Mouse (Mus musculus) megakaryocyte, adult 5-6 weeks (primary cell): ENCODE data around the gene Hps4. TPM values are rescaled to one million over a fixed set of nuclear protein-coding genes. Genes with fewer than 3 reads are reported as not detected.
"Not testable (repeated sequence)": the region's sequence is repeated elsewhere in the genome, so short reads cannot be mapped to it uniquely, and the experiment has no call there.

Experiments used
- ATAC-seq: 2 replicates; pipeline ENCODE4 v1.8.0; 2016; ENCODE audit warnings: mild to moderate bottlenecking, inconsistent platforms; ENCODE audit not compliant: poor library complexity, severe bottlenecking
- total RNA-seq, 2 experiments: library from RNA; stranded (forward) in 1 of 2; stranded (reverse) in 1 of 2; fragments of 153-499, 151-499 nt in 1 of 2; fragments of 221-1000, 200-1000 nt in 1 of 2; gene quantifications; 2 replicates each; pipeline versions ENCODE4 v1.2.3 to v1.2.4; 2015 to 2017

The Hps4 gene
- total RNA-seq (2015) (14.7 and 18.8 TPM in 2 replicates), total RNA-seq (2017) (13.4 and 14.9 TPM in 2 replicates)

DNA sequence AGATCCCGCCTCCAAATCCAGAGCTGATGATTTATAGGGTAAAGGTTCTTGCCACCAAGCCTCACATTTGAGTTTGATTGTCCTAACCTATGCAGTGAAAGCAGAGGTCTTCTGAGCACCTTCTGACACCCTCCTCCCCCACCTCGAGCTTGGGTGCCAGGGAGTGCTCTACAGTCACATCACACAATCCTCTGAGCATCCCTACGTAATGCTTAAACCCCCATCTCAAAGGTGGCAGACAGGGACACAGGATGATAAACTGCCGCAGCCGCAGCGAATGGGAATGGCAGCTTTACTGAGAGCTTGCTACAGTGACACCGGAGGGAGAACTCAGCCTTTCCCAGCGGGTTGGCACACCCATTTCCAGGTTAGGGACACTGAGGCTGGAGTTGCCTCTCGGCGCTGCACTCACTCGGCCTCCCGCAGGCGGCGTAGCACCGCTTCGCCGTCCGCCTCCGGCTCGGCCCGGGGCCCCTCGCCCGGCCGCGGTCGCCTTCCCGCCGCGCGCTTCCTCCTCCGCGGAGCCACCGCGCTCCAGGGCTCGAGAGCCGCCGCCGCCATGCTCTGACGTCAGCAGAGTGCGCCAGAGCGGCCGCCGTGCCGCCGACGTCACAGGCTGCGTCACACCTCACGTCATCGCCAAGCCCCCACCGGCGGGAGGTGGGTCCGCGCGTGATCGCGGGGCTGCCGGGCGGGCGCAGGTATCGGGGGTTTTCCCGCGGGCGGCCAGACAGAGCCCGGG is at the start of gene Hps4, which contains the start of gene Srrd:
Gene Hps4, plus strand, starts transcription at position 621 of the 742 bp plus-strand sequence.
Gene Srrd, minus strand, starts transcription at position 578 of the 742 bp plus-strand sequence.
- peak; percentile 87 for ATAC-seq

DNA sequence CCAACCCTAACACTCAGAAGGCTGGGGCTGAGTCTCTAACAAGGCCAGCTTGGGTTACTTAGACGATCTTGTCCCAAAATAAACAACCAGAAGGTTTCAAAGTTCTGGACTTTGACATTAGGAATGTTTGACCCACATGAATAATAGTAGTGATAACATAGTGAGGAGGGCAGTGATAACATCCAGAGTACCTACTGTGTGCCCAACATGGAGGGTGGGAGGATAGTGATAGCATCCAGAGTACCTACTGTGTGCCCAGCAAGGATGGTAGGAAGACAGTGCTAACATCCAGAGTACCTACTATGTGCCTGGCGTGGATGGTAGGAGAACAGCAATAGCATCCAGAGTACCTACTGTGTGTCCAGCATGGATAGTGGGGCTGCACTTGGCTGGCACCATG is 49.1 kb upstream of the Hps4 start:
- no peak for ATAC-seq

GRCm38 (mm10) chr5:112294696-112295095 is 48.2 kb upstream of the Hps4 start:
- no peak for ATAC-seq

DNA sequence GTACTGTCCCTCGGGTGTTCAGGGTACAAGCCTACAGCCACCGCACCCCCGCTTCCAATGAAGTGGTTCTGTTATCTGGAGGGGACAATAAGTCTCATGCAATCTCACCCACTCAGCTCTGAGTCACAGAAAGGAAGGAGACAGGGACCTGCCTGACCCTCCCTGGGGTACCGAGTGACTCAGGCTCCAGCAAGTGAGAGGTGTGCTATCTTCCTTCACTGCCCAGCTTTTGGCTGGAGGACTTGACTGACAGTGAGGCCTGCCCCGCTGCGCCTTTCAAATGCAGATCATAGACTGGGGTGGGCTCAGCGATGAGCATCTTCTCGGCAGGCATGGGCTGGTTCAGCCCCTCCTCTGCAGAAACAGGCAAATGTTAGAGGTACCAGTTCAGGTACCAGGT is 47.7 kb upstream of the Hps4 start:
- ATAC-seq, result no peak

- no peak for ATAC-seq
These were observed 47.3 kb upstream of the Hps4 start for GRCm38 (mm10) chr5:112295564-112295963.

DNA sequence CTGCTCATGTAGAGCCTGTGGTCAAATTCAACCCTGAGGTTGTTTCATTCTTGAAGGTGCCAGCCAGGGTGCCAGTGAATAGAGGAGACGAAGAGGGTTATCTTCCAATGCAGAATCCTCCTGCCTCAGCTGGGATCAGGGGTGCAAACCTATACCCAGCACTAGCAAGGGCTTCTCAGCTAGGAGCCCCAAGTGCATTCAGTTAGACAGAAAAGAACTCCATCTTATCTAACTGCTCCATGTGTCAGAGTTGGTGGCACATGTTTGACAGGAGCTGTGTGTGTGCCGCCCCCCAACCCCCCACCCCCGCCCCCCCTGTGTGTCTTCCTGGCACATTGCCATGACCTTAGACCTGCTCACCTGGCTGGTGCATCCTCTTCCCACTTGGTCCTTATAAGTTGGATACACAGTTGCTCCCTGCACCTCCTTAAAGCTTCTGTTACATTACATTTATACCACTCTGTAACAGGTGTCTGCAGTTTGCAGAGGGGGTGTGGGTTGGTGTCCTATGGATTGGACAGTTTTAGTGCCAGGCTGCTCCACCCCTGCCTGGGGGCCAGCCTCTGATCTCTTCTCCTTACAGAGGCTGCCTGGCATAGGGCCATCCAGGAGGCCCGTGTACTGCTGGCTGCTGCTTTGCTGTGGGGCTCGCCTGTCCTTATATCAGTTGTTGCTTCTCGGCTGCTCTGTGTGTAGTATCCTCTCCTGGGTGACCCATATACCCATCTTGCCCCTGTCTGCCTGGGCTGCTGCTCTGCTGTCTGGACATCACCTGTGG is 46.3 kb upstream of the Hps4 start:
- no peak for ATAC-seq

DNA sequence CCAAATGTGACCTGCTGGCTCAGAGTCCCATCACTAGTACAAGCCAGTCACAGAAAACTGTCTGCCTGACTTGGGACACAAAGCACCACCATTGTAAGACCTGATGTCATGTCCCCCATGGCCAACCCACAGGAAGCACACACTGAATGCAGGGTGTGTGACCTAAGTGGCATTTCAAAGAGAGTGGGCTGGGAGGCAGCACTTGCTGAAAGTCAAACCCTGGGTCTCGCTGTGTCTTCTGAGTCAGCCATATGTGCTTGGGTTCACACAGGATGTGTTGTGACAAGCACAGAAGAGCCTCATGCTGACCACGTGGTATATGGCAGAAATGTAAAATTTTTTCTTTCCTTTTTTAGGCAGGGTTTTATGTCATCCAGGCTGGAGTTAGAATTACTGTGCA is 45.6 kb upstream of the Hps4 start:
- ATAC-seq, result peak; percentile 48

DNA sequence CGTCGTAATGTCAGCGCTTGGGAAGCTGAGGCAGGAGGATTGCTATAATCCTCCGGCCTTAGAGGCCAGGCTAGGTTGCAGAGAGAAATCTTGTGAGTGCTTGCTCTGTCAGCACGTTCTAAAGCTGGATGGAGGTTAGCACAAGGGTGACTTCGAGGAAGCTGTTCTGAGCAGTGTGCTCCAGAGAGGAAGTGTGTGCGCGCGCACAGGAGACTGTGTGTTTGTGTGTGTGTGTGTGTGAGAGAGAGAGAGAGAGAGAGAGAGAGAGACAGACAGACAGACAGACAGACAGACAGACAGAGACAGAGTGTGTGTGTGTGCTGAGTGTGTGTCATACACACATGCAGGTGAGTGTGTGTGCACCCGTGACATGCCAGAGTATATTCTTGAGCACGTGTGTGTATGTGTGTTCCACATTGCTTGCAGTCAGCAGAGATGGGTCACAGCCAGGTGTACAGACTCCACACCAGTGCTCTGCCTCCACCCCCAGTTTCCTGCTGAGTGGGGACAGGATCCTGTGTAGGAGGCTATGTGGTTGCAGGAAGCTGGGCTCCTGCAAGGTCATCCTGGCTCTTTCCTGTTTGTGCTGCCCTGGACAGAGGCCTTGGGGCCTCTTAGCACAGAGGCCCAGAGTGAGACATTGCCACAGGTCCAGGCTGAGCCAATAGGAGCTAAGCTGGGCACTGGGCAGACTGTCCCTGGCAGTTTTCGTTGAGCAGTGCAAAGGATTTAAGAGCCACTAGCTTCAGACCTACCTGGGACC is 44.5 kb upstream of the Hps4 start:
- peak; percentile 61 for ATAC-seq

DNA sequence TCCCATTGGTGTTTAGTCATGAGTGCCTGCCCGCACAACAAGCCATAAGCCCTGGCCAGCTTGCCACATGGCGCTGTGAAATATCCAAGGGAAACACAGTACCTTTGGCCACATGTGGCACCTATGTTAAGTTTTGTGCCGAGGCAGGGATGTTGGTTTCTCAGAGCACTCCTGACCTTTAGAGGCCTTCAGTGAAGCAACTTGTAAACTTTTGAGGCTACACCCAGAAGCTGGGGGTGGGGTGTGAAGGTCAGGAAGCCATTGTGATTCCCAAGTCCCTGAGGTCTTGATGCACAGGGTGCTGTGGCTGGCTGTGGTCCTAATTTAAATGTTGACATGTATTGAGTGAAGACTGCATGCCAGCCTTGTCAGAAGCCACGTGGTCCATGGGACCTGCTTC is 43.5 kb upstream of the Hps4 start:
- no peak for ATAC-seq

DNA sequence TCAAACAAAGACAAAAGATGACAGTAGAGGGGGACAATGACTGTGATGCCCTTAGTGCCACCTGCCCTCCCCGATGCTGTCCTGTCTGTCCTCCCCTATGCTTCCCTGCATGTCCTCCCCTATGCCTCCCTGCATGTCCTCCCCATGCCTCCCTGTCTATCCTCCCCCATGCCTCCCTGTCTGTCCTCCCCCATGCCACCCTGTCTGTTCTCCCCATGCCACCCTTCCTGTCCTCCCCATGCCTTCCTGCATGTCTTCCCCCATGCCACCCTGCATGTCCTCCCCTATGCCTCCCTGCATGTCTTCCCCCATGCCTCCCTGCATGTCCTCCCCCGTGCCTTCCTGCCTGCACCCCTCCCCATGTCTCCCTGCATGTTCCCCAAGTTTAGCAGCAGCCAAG is 42.8 kb upstream of the Hps4 start:
- no peak for ATAC-seq

DNA sequence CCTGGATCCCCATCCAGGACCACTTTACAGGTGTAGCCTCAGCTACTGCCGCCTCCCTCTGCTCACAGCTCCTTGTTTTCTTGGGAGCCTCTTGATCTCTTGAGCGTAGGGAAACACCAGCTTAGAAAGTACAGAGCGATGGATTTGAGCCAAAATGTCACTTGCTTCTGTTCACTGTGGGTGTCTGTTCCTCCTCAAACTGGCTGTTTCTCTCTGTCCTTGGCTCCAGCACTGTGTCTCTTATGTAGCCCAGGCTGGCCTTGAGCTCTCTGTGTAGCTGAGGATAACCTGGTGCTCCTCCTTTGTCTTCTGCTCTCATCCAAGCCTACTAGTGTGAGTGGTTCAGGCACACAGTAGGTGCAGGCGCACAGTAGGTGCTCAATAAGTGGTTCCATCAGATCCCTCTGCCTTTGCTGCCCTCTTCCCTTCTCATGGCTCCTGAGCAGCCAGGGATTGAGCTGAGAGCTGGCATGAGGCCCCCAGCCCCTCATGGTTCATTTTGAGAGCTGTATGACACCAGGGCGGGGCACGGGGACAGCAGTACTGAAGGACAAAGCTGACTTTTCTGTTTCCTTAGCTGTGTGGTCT is 42.1 kb upstream of the Hps4 start:
- ATAC-seq, result no peak

- ATAC-seq, result no peak; the same call in 1 of the 2 replicates
These were observed 41.2 kb upstream of the Hps4 start for GRCm38 (mm10) chr5:112301694-112302093.

DNA sequence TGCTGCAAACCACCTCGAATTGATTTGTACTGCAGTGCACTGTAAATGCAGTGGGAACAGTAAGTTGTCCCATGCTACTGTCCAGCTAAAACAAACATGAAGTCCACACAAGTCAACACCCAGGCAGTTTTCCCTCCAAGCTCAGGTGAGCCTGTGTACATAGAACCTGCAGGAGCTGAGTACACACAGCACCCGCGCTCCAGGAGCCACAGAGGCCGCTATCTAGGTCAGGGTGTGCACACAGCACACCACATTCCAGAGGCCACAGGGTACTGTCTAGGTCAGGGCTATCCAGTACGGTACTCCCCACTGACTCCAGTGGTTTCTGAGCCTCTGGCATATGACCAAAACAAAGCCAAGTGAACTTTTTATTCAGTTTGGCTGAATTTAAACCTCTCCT is 40.6 kb upstream of the Hps4 start:
- ATAC-seq, result no peak

- ATAC-seq, result no peak
These were observed 37.0 kb upstream of the Hps4 start for GRCm38 (mm10) chr5:112305842-112306241.

GRCm38 (mm10) chr5:112313222-112313885 is 29.5 kb upstream of the Hps4 start:
- ATAC-seq, result no peak

DNA sequence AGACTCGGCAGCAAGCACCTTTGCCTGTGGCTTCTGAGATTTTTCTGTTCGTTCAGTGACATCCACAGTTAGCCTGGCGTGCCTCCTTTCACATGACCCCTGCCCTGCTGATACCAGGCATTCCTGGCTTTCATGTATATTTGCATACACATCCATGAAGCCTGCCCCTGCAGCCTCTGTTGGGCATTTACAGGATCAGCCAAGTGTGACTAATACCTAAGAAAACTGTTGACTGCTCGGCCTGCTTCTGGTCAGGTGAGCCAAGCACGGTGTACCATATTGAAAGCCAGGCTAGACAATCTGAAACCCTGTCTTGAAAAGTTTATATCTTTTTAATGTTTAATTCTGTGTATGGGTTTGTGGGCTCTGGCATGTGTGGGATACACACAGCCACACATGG is 26.4 kb upstream of the Hps4 start:
- ATAC-seq, result no peak

GRCm38 (mm10) chr5:112317328-112317727 is 25.6 kb upstream of the Hps4 start:
- no peak for ATAC-seq

DNA sequence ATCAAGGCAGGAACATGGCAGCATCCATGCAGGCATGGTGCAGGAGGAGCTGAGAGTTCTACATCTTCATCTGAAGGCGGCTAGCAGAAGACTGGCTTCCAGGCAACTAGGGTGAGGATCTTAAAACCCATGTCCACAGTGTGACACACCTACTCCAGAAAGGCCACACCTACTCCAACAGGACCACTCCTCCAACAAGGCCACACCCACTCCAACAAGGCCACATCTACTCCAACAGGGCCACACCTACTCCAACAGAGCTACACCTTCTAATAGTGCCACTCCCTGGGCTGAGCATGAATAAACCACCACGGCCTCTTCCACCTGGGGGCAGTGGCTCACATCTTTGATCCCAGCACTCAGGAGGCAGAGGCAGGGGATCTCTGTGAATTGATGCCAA is 23.5 kb upstream of the Hps4 start:
- ATAC-seq, result not testable (repeated sequence)

GRCm38 (mm10) chr5:112320379-112320778 is 22.5 kb upstream of the Hps4 start:
- no peak for ATAC-seq

- ATAC-seq, result no peak
These were observed 21.9 kb upstream of the Hps4 start for GRCm38 (mm10) chr5:112320936-112321335.
